12 mouse cellular contexts compared by ENCODE assay signal in the genomic region with DNA sequence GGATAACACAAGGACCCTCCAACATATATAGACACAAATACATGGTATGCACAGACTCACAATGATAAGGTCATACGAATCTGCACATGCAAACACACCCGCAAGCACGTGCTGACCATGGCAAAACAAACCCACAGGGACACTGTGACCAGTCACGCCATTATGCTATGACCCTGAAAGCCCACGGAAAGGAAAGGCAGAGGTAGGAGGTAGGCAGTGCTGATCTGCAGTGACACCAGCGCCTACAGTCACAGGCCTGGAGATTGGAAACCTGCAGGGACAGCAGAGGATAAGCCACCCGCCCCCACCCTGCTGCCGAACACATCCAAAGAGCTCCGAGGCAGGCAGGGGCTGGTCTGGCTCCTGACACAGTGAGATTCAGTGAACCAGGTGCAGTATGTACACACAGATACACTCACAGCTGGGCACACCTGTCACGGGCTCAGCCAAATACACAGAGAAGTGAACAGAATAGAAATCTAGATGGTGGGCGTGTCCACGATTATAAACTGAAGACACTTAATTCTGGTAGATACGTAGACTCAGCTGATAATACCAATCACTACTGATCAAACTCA. TPM values are rescaled to one million over a fixed set of nuclear protein-coding genes. Genes with fewer than 3 reads are reported as not detected.
DNase-seq lines count a peak whose midpoint lies in the region; ATAC-seq and TF ChIP-seq lines count a peak whose summit lies in the region.
"Had no signal": no experiment of that assay in that cellular context is flagged by ENCODE, and none has a peak within 500 bp of the region (broad histone marks: within the 10 kb centered on the region; RNA-seq: fewer than 3 reads in every experiment).

No protein-coding gene starts in this region.

- H3K9ac ChIP-seq in heart, embryonic 12.5 days = no peak overlapping the region
- no peak overlapping the region for H3K9ac ChIP-seq in lung, embryonic 15.5 days
- no peak overlapping the region for H3K9ac ChIP-seq in hindbrain, embryonic 15.5 days

- no peak overlapping the region for H3K4me3 ChIP-seq in heart, embryonic 12.5 days
- no peak overlapping the region for H3K4me3 ChIP-seq in lung, embryonic 15.5 days
- no peak overlapping the region for H3K4me3 ChIP-seq in hindbrain, embryonic 15.5 days
- H3K4me3 ChIP-seq in olfactory bulb, adult 2 months (ENCODE audit: insufficient read depth, low read depth, low read length) = no peak overlapping the region

- peaks cover 23% of the 10 kb centered on the region for H3K36me3 ChIP-seq in heart, embryonic 12.5 days
- peaks cover 8% of the 10 kb centered on the region; the same call in 1 of the 2 replicates for H3K36me3 ChIP-seq in lung, embryonic 15.5 days
- H3K36me3 ChIP-seq in hindbrain, embryonic 15.5 days = no peaks in the 10 kb centered on the region

- no peak for TF ChIP-seq POLR2A in olfactory bulb, adult 2 months (IDR thresholded peaks at IDR 0.05; ENCODE audit: insufficient read depth, low read depth, low read length)

- DNase-seq in heart, postnatal 10 days = no peak
- DNase-seq in lung, postnatal 14 days = no peak
- DNase-seq in cerebellum, adult 11 months = no peak
- DNase-seq in frontal cortex, postnatal 25 days (ENCODE audit: low spot score in 2 of 2) = no peak
- DNase-seq: gastrocnemius, postnatal 36 days; kidney, postnatal 14 days; right cerebral cortex, postnatal 14 days had no signal

- no peak overlapping the region for H3K4me2 ChIP-seq in heart, embryonic 12.5 days
- H3K4me2 ChIP-seq in lung, embryonic 15.5 days = no peak overlapping the region
- no peak overlapping the region for H3K4me2 ChIP-seq in hindbrain, embryonic 15.5 days

- peak overlapping the region; percentile 70; the same call in 1 of the 2 replicates for H3K27ac ChIP-seq in heart, embryonic 12.5 days (ENCODE audit: poor library complexity, severe bottlenecking)
- 0 out of 2 replicates have a peak overlapping the region, but pooled peaks have one; percentile 12 for H3K27ac ChIP-seq in lung, embryonic 15.5 days
- peak overlapping the region; percentile 71; the same call in 1 of the 2 replicates for H3K27ac ChIP-seq in hindbrain, embryonic 15.5 days (replicated peaks)
- H3K27ac ChIP-seq in olfactory bulb, adult 2 months (ENCODE audit: insufficient read depth, low read depth, low read length) = peak overlapping the region; percentile 35

- WGBS in heart, embryonic 12.5 days = 76% methylated on average over 13 of the region's 13 CpGs
- WGBS in lung, embryonic 15.5 days = 77% methylated on average over 13 of the region's 13 CpGs
- 73% methylated on average over 13 of the region's 13 CpGs for WGBS in hindbrain, embryonic 15.5 days
- 51% methylated on average over 13 of the region's 13 CpGs for WGBS in olfactory bulb, adult 2 months

- ATAC-seq in heart, embryonic 12.5 days (ENCODE audit: insufficient number of reproducible peaks, low FRiP score) = no peak
- no peak for ATAC-seq in lung, embryonic 15.5 days (ENCODE audit: borderline replicate concordance, extremely low read depth, low FRiP score, low TSS enrichment)
- no peak for ATAC-seq in hindbrain, embryonic 15.5 days (ENCODE audit: low FRiP score, low read depth)

- intact Hi-C loops in heart, postnatal 10 days (cut with DNase I) = no loop called here

- no peak for TF ChIP-seq CTCF in olfactory bulb, adult 2 months (IDR thresholded peaks at IDR 0.05; ENCODE audit: insufficient read depth, low read depth, low read length)

- peaks cover 98% of the 10 kb centered on the region for H3K4me1 ChIP-seq in heart, embryonic 12.5 days (replicated peaks)
- peaks cover 90% of the 10 kb centered on the region for H3K4me1 ChIP-seq in lung, embryonic 15.5 days
- H3K4me1 ChIP-seq in hindbrain, embryonic 15.5 days (replicated peaks) = peaks cover 83% of the 10 kb centered on the region
- peaks cover 69% of the 10 kb centered on the region for H3K4me1 ChIP-seq in olfactory bulb, adult 2 months (ENCODE audit: control insufficient read depth, insufficient read depth, low read length)

- 0 out of 2 replicates have a peak, but pooled peaks cover 3% of the 10 kb centered on the region for H3K9me3 ChIP-seq in heart, embryonic 12.5 days (replicated peaks)
- H3K9me3 ChIP-seq in lung, embryonic 15.5 days = no peaks in the 10 kb centered on the region
- no peaks in the 10 kb centered on the region for H3K9me3 ChIP-seq in hindbrain, embryonic 15.5 days
- H3K9me3 ChIP-seq: forebrain, embryonic 10.5 days had no signal

- no peaks in the 10 kb centered on the region for H3K27me3 ChIP-seq in heart, embryonic 12.5 days (replicated peaks)
- H3K27me3 ChIP-seq in lung, embryonic 15.5 days = no peaks in the 10 kb centered on the region
- H3K27me3 ChIP-seq in hindbrain, embryonic 15.5 days = no peaks in the 10 kb centered on the region

RNA-seq across cellular contexts. Expression of gene Ahdc1, which starts 42.0 kb away (rescaled TPM):
- polyA plus RNA-seq in heart, embryonic 12.5 days (2016; fragmentation: Nextera tagmentation; extraction: Ambion mirVana) = 11.6 and 11.7 TPM in 2 replicates
- 10 to 100 TPM; 54.0 to 63.0 TPM for total RNA-seq in heart, postnatal 10 days (2021)
- polyA plus RNA-seq in lung, embryonic 15.5 days (2015; fragmentation: Nextera tagmentation; extraction: Ambion mirVana) = 8.5 and 10.5 TPM in 2 replicates
- 11.8 and 13.9 TPM in 2 replicates for polyA plus RNA-seq in hindbrain, embryonic 15.5 days (2015; fragmentation: Nextera tagmentation; extraction: Ambion mirVana)
- not detected in 2 replicates for polyA plus RNA-seq in olfactory bulb, adult 2 months (2012; ENCODE audit: insufficient read depth, insufficient read length, low replicate concordance, missing spikeins)

Comparison
In these comparisons a context has a peak if more than half of its experiments do, and no peak if none do; other contexts are left out.
1. H3K27ac ChIP-seq: peak in every context shown above with its lines; median percentile 71 in hindbrain, embryonic 15.5 days; 70 in heart, embryonic 12.5 days; 35 in olfactory bulb, adult 2 months; 12 in lung, embryonic 15.5 days.